Mouse (Mus musculus) embryonic fibroblast, embryonic 13.5 days (primary cell): ENCODE data around the gene Gas2. TPM values are rescaled to one million over a fixed set of nuclear protein-coding genes. Genes with fewer than 3 reads are reported as not detected.

Experiments used
- H3K27ac ChIP-seq: 2 replicates; pipeline ENCODE4 v1.5.1; 2012; ENCODE audit warnings: low read length, control low read depth, inconsistent platforms; ENCODE audit not compliant: insufficient read depth
- H3K4me1 ChIP-seq: 2 replicates; pipeline ENCODE4 v1.6.1; 2011; ENCODE audit warnings: low read length; ENCODE audit not compliant: control insufficient read depth, insufficient read depth
- H3K4me3 ChIP-seq: 2 replicates; pipeline ENCODE4 v1.5.1; 2011; ENCODE audit warnings: mild to moderate bottlenecking, control low read depth, low read length; ENCODE audit not compliant: insufficient read depth
- CTCF ChIP-seq: IDR thresholded peaks from 2 replicates; pipeline ENCODE4 v1.5.1; 2011; ENCODE audit warnings: mild to moderate bottlenecking, control low read depth, low read length, moderate library complexity, borderline replicate concordance; ENCODE audit not compliant: insufficient read depth
- POLR2A ChIP-seq: IDR thresholded peaks from 2 replicates; pipeline ENCODE4 v1.6.1; 2011; ENCODE audit warnings: low read depth, mild to moderate bottlenecking, control low read depth, low read length, moderate library complexity
- polyA plus RNA-seq: library from polyadenylated mRNA; stranded (reverse); fragments of >200 nt; gene quantifications from 2 replicates; pipeline ENCODE4 v1.2.4, GENCODE M21; 2011; ENCODE audit warnings: low read depth; ENCODE audit not compliant: missing spikeins, insufficient read length

Gas2 gene
- polyA plus RNA-seq, 1 experiment = 139 TPM

DNA sequence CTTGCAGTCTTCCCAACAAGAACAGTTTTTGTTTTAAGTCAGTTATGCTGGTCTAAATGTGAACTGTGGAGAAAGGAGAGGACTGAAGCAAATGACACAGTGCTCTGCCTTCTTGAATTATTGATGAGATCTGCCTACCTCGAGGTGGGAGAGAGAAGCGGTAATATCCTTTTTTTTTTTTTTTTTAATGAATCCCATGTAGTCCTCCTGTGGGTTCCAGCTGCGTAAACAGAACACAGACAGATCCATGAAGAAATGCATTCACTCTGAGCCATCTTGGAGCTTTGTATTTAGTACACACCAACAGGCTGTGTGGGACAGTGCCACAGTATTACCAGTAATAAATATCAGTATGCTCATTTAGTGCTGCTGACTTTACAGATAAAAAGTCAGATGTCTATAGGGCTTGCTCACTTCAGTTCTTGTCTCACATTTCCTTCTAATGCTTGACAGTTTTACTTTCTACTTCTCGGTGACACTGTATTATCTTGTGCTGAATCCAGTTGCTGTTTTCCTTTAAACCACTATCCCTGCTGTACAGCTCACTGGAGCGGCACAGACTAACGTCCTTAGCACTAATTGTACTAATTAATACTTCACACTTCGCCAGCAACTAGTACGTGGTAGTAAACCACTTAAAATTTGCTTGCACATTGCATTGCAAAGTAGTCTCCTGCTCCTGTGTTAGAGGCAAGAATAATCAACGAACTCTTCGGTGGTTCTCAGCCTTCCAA, 100.6 kb downstream of the Gas2 start:
- no peak overlapping the region for H3K27ac ChIP-seq
- TF ChIP-seq CTCF (no peak), POLR2A (no peak)
- H3K4me3 ChIP-seq = no peak overlapping the region
- peaks cover 5% of the 10 kb centered on the region; the same call in 1 of the 2 replicates for H3K4me1 ChIP-seq

DNA sequence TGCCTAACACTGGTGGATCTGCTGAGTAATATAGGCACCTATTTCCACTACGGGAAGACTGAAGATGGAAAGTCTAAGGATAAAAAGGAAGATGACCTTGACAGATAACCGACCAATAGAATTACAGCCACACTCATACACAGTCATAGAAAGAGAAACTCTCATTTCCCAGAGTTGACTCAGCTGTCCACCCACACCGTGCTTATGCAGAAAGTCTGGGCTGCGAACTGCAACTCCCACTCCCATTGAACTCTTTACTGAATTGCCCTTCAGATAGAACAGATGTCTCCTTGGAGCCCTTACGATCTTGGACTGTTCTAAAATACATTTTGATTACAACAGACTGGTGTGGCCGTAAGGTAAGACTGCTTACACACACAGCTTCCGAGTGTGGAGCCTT, 102.9 kb downstream of the Gas2 start:
- no peak overlapping the region for H3K4me3 ChIP-seq
- TF ChIP-seq CTCF (no peak), POLR2A (no peak)
- peaks cover 13% of the 10 kb centered on the region for H3K4me1 ChIP-seq
- peak overlapping the region; percentile 84 for H3K27ac ChIP-seq

DNA sequence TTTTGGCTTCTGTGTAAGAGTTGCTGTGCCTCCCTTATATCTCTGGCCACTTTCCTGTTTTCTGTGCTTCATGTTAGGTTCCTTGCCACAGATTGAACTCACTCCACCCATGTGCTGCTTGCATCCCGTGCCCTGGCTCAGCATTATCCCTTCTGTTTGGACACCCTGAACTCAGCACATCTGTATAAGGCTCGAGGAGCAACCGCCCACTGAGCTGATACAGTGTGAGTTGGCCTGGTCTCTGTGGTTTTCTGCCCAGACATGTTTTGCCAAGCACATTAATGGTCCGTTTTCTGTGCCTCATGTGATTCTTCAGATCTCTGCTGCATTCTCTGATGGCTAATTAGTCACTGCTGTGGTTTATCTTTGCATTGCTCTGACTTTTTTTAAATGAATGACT, 105.8 kb downstream of the Gas2 start:
- Histone ChIP-seq H3K27ac (peak overlapping the region; percentile 93), H3K4me3 (no peak overlapping the region), H3K4me1 (peaks cover 13% of the 10 kb centered on the region)
- no peak for TF ChIP-seq POLR2A
- TF ChIP-seq CTCF = no peak

DNA sequence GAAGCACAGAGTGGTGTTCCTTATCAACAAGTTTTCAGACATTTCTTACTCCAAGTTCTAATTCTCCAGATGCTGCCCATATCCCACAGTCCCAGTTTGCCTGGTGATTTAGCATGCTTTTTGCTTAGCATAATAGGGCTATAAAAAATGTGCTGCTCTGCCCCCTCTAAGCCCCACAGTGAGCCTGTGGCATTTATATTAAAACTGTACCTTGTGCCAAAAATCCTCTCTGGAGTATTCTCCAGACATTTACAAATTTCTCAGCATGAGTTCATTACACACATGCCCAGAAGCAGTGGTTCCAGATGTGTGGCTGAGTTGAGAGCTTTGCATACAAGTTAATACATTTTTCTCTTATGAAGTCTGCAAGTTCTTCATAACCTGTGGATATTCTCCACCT, 107.6 kb downstream of the Gas2 start:
- peak; percentile 9; the same call in 1 of the 2 replicates for TF ChIP-seq POLR2A
- TF ChIP-seq CTCF = no peak
- H3K27ac ChIP-seq = peak overlapping the region; percentile 100
- peaks cover 13% of the 10 kb centered on the region for H3K4me1 ChIP-seq
- no peak overlapping the region for H3K4me3 ChIP-seq

DNA sequence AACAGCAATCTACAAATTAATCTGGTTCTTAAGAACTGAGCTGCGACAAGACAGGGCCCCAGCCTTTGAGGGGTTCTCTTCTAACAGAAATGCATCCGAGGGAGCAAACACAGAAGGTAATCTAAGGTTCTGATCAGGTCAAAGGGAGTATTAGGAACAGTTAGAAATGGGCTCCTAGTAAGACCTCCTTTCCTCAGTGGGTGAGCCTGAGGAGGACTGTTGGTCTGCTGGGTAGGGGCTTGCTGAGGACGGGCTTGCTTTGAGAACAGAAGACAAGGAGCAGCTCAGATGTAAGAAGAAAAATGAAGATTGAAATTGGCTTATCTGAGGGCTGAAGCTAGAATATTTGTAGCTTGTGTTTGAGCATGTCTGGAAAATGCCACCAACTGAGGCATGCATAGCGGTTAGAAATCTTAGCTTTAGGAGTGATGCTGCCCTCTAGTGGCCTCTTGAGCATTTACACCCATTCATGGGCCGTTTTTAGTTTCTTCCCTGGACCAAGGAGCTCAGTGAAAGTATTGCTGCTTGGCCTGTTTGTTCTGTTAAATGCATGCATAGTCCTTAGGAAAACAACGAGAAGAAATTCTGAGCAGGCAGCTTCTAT, 110.5 kb downstream of the Gas2 start:
- Histone ChIP-seq H3K4me3 (no peak overlapping the region), H3K27ac (peak overlapping the region; percentile 62)

GRCm38 (mm10) chr7:51973091-51973490, 111.3 kb downstream of the Gas2 start:
- TF ChIP-seq CTCF (no peak), POLR2A (no peak)
- Histone ChIP-seq H3K4me3 (no peak overlapping the region), H3K27ac (no peak overlapping the region), H3K4me1 (peaks cover 7% of the 10 kb centered on the region)

More for the DNA sequence above, 110.5 kb downstream of the Gas2 start:
- no peak for TF ChIP-seq POLR2A
- no peak for TF ChIP-seq CTCF
- peaks cover 9% of the 10 kb centered on the region for H3K4me1 ChIP-seq

- TF ChIP-seq POLR2A = no peak
- TF ChIP-seq CTCF = no peak
- H3K27ac ChIP-seq = no peak overlapping the region
- H3K4me3 ChIP-seq = no peak overlapping the region
- peaks cover 7% of the 10 kb centered on the region for H3K4me1 ChIP-seq
Measured at GRCm38 (mm10) chr7:51973526-51973925, 111.7 kb downstream of the Gas2 start.

- H3K4me1 ChIP-seq = no peaks in the 10 kb centered on the region
- no peak overlapping the region for H3K4me3 ChIP-seq
- no peak overlapping the region for H3K27ac ChIP-seq
- TF ChIP-seq CTCF (no peak), POLR2A (no peak)
Measured at GRCm38 (mm10) chr7:51975181-51975580, 113.4 kb downstream of the Gas2 start.

DNA sequence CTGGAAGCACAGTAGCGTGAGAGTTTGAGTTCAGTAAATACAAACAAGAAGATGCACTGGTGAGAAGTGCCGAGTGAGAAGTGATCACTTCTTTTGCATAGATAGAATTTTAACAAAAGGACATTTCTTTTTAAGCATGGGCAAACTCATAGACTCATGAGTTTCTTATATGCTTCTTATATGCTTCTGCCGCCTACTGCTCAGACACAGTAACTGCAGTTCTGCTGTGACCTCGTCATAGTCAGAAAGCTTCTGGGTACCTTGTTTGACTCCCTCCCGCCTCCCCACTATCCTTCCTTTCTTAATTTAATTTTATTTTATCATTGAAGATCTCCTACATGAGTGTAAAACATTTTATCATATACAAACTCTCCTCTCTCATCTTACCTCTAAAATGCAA, 117.5 kb downstream of the Gas2 start:
- TF ChIP-seq POLR2A (no peak), CTCF (no peak; the same call in 1 of the 2 replicates)
- H3K4me3 ChIP-seq = no peak overlapping the region
- H3K4me1 ChIP-seq = no peaks in the 10 kb centered on the region
- H3K27ac ChIP-seq = no peak overlapping the region

- H3K4me3 ChIP-seq = no peak overlapping the region
- TF ChIP-seq POLR2A (no peak), CTCF (no peak)
- H3K4me1 ChIP-seq = no peaks in the 10 kb centered on the region
- no peak overlapping the region for H3K27ac ChIP-seq
Measured at GRCm38 (mm10) chr7:51982303-51982702, 120.5 kb downstream of the Gas2 start.
